Mouse (Mus musculus): Measurements from ENCODE around the gene Tmtc1. TPM values are rescaled to one million over a fixed set of nuclear protein-coding genes. Genes with fewer than 3 reads are reported as not detected.
A peak's percentile ranks its signal among the peaks of the same experiment; 100 is the strongest.

Tmtc1 gene
- total and polyA plus RNA-seq, 2 experiments from 2014 or later = 2.4 to 45.4 TPM

GRCm38 (mm10) chr6:148218235-148219076 is 225.7 kb downstream of the Tmtc1 start:
- Histone ChIP-seq H3K4me3 (ENCODE audit: low read length) (no peak overlapping the region), H3K4me1 (ENCODE audit: insufficient read depth, low read length) (no peaks in the 10 kb centered on the region), H3K36me3 (ENCODE audit: insufficient read depth, low read length) (no peaks in the 10 kb centered on the region), H3K9ac (replicated peaks; ENCODE audit: low read length) (no peak overlapping the region), H3K27ac (no peak overlapping the region), H3K4me2 (ENCODE audit: low read depth, low read length) (no peak overlapping the region), H3K27me3 (ENCODE audit: insufficient read depth, low read length) (no peaks in the 10 kb centered on the region), H3K9me3 (ENCODE audit: low read length) (no peaks in the 10 kb centered on the region)
- TF ChIP-seq CTCF (IDR thresholded peaks at IDR 0.05; ENCODE audit: low read depth) = no peak
- 86% methylated on average over 2 of the region's 2 CpGs for WGBS
- DNase-seq (ENCODE audit: low spot score) = no peak
- no peak for ATAC-seq

- no peaks in the 10 kb centered on the region for H3K9me3 ChIP-seq (ENCODE audit: low read length)
- DNase-seq (ENCODE audit: low spot score) (no peak), ATAC-seq (no peak)
- peaks cover 7% of the 10 kb centered on the region; the same call in 1 of the 2 replicates for H3K4me1 ChIP-seq (ENCODE audit: insufficient read depth, low read length)
- no peak overlapping the region for H3K9ac ChIP-seq (replicated peaks; ENCODE audit: low read length)
- TF ChIP-seq CTCF (IDR thresholded peaks at IDR 0.05; ENCODE audit: low read depth) = no peak
- no peak overlapping the region for H3K4me2 ChIP-seq (ENCODE audit: low read depth, low read length)
- H3K27ac ChIP-seq = no peak overlapping the region
- no peak overlapping the region for H3K4me3 ChIP-seq (ENCODE audit: low read length)
- no peaks in the 10 kb centered on the region for H3K27me3 ChIP-seq (ENCODE audit: insufficient read depth, low read length)
- H3K36me3 ChIP-seq (ENCODE audit: insufficient read depth, low read length) = no peaks in the 10 kb centered on the region
- 92% methylated on average over 4 of the region's 4 CpGs for WGBS
Measured at GRCm38 (mm10) chr6:148216752-148217151, 227.4 kb downstream of the Tmtc1 start.

GRCm38 (mm10) chr6:148214765-148215164 is 229.4 kb downstream of the Tmtc1 start:
- Histone ChIP-seq H3K4me1 (ENCODE audit: insufficient read depth, low read length) (peaks cover 7% of the 10 kb centered on the region; the same call in 1 of the 2 replicates), H3K27ac (no peak overlapping the region), H3K9ac (replicated peaks; ENCODE audit: low read length) (0 out of 2 replicates have a peak overlapping the region, but pooled peaks have one; percentile 3), H3K27me3 (ENCODE audit: insufficient read depth, low read length) (no peaks in the 10 kb centered on the region), H3K4me3 (ENCODE audit: low read length) (no peak overlapping the region), H3K36me3 (ENCODE audit: insufficient read depth, low read length) (no peaks in the 10 kb centered on the region), H3K9me3 (ENCODE audit: low read length) (no peaks in the 10 kb centered on the region), H3K4me2 (ENCODE audit: low read depth, low read length) (no peak overlapping the region)
- ATAC-seq = no peak
- 5% methylated on average over 5 of the region's 5 CpGs for WGBS
- peak; percentile 84 for TF ChIP-seq CTCF (IDR thresholded peaks at IDR 0.05; ENCODE audit: low read depth)
- peak; percentile 79 for DNase-seq (ENCODE audit: low spot score)

- Histone ChIP-seq H3K9me3 (ENCODE audit: low read length) (no peaks in the 10 kb centered on the region), H3K27me3 (ENCODE audit: insufficient read depth, low read length) (no peaks in the 10 kb centered on the region), H3K4me3 (ENCODE audit: low read length) (peak within 1 kb of the TSS; percentile 93), H3K4me1 (ENCODE audit: insufficient read depth, low read length) (peaks cover 7% of the 10 kb centered on the region; the same call in 1 of the 2 replicates), H3K27ac (peak within 1 kb of the TSS; percentile 91), H3K36me3 (ENCODE audit: insufficient read depth, low read length) (no peaks in the 10 kb centered on the region), H3K4me2 (ENCODE audit: low read depth, low read length) (peak within 1 kb of the TSS; percentile 87), H3K9ac (replicated peaks; ENCODE audit: low read length) (peak within 1 kb of the TSS; percentile 99)
- no peak for TF ChIP-seq CTCF (IDR thresholded peaks at IDR 0.05; ENCODE audit: low read depth)
- DNase-seq (ENCODE audit: low spot score) (peak; percentile 100), ATAC-seq (peak; percentile 99)
- under 1% methylated on average over 61 of the region's 61 CpGs for WGBS
Measured at GRCm38 (mm10) chr6:148211897-148212680, 232.1 kb downstream of the Tmtc1 start, which contains the start of gene Ergic2. TSS of gene Ergic2 (minus strand) at chr6:148212374.

GRCm38 (mm10) chr6:148211391-148211876 is 232.8 kb downstream of the Tmtc1 start:
- TF ChIP-seq CTCF (IDR thresholded peaks at IDR 0.05; ENCODE audit: low read depth) = no peak
- Histone ChIP-seq H3K9me3 (ENCODE audit: low read length) (no peaks in the 10 kb centered on the region), H3K27ac (peak overlapping the region; percentile 91), H3K9ac (replicated peaks; ENCODE audit: low read length) (peak overlapping the region; percentile 99), H3K4me1 (ENCODE audit: insufficient read depth, low read length) (peaks cover 7% of the 10 kb centered on the region; the same call in 1 of the 2 replicates), H3K27me3 (ENCODE audit: insufficient read depth, low read length) (no peaks in the 10 kb centered on the region), H3K36me3 (ENCODE audit: insufficient read depth, low read length) (no peaks in the 10 kb centered on the region), H3K4me2 (ENCODE audit: low read depth, low read length) (peak overlapping the region; percentile 81), H3K4me3 (ENCODE audit: low read length) (peak overlapping the region; percentile 93)
- WGBS = under 1% methylated on average over 50 of the region's 51 CpGs
- DNase-seq (ENCODE audit: low spot score) (peak; percentile 24), ATAC-seq (peak; percentile 58; the same call in 1 of the 2 replicates)

GRCm38 (mm10) chr6:148207522-148207921 is 236.7 kb downstream of the Tmtc1 start:
- H3K36me3 ChIP-seq (ENCODE audit: insufficient read depth, low read length) = peaks cover 14% of the 10 kb centered on the region
- no peak for TF ChIP-seq CTCF (IDR thresholded peaks at IDR 0.05; ENCODE audit: low read depth)
- H3K9ac ChIP-seq (replicated peaks; ENCODE audit: low read length) = no peak overlapping the region
- H3K4me3 ChIP-seq (ENCODE audit: low read length) = no peak overlapping the region
- H3K4me1 ChIP-seq (ENCODE audit: insufficient read depth, low read length) = peaks cover under 1% of the 10 kb centered on the region; the same call in 1 of the 2 replicates
- ATAC-seq (no peak), DNase-seq (ENCODE audit: low spot score) (no peak)
- WGBS = 86% methylated on average over 1 of the region's 1 CpGs
- H3K4me2 ChIP-seq (ENCODE audit: low read depth, low read length) = no peak overlapping the region
- no peak overlapping the region for H3K27ac ChIP-seq
- no peaks in the 10 kb centered on the region for H3K27me3 ChIP-seq (ENCODE audit: insufficient read depth, low read length)
- no peaks in the 10 kb centered on the region for H3K9me3 ChIP-seq (ENCODE audit: low read length)
